Mouse (Mus musculus): ENCODE measurements at regions not wholly inside any gene's neighbourhood (a gene's known extent, or its start where the extent isn't known, plus 50 kb on each side); places are given as distances from the start of the nearest gene placed in this dataset.

- Histone ChIP-seq H3K9me3 (ENCODE audit: low read length) (no peaks in the 10 kb centered on the region), H3K36me3 (ENCODE audit: insufficient read depth, low read length) (no peaks in the 10 kb centered on the region), H3K27me3 (ENCODE audit: insufficient read depth, low read length) (no peaks in the 10 kb centered on the region), H3K4me1 (replicated peaks; ENCODE audit: low read depth, low read length) (no peaks in the 10 kb centered on the region), H3K4me3 (replicated peaks; ENCODE audit: low read length) (no peak overlapping the region)
- TF ChIP-seq POU5F1 (IDR thresholded peaks at IDR 0.05; ENCODE audit: borderline replicate concordance, low read length) (no peak), CTCF (conservative IDR thresholded peaks at IDR 0.05; ENCODE audit: low read length) (no peak), NANOG (IDR thresholded peaks at IDR 0.05; ENCODE audit: borderline replicate concordance, low read length) (no peak)
Observed at GRCm38 (mm10) chr10:121206002-121206742, 144.9 kb downstream of the Tbc1d30 start.

- Histone ChIP-seq H3K9me3 (ENCODE audit: low read length) (no peaks in the 10 kb centered on the region), H3K4me3 (replicated peaks; ENCODE audit: low read length) (no peak overlapping the region), H3K4me1 (replicated peaks; ENCODE audit: low read depth, low read length) (no peaks in the 10 kb centered on the region), H3K27me3 (ENCODE audit: insufficient read depth, low read length) (no peaks in the 10 kb centered on the region), H3K36me3 (ENCODE audit: insufficient read depth, low read length) (no peaks in the 10 kb centered on the region)
- TF ChIP-seq CTCF (conservative IDR thresholded peaks at IDR 0.05; ENCODE audit: low read length) (no peak), NANOG (IDR thresholded peaks at IDR 0.05; ENCODE audit: borderline replicate concordance, low read length) (no peak), POU5F1 (IDR thresholded peaks at IDR 0.05; ENCODE audit: borderline replicate concordance, low read length) (no peak)
Observed at GRCm38 (mm10) chr10:121206743-121207039, 144.4 kb downstream of the Tbc1d30 start.

All from E14TG2a.4 (cell line).